Mouse (Mus musculus) naive thymus-derived CD4-positive, alpha-beta T cell, adult 2 months (primary cell): ENCODE data around the gene Uqcc3.
"Not testable (repeated sequence)": the region's sequence is repeated elsewhere in the genome, so short reads cannot be mapped to it uniquely, and the experiment has no call there.

Experiments
- DNase-seq: peaks from one replicate; pipeline ENCODE4 v3.0.0-alpha.2; 2011; ENCODE audit warnings: low read depth

Gene Uqcc3

DNA sequence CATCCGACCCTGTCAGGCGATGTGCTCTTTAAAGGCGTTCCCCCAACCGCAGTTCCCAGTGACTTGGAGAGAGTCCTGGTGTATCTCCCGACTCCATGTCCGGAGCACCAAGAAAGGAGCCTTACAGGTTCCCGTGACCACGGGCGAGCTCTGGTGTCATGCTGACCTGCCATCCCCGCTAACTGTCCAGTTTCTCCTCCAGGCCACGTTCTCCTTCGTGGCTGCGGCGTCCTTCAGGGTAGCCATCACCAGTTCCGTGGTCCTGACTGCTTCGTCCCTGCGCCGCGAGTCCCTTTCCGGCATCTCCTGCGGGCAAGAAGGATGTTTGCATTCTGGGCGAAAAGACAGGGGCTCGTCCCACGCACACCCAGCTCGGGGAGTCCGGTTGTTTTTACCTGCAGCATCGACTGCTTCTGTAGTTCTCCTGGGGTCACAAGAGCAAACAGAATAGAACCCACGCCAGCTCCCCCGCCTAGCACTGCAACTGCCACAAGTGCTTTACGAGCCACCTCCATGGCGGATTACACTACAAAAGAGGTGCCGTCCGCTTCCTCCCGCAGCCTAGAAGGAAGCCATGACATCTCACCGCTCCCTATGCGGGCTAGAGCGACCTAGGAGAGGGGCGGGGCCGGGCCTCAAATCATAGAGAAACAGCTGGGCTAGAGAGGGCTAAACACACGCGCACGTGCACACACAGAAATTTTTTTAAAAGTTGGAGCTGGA, at the start of gene Uqcc3:
TSS of gene Uqcc3 (minus strand) at position 613 of the 723 bp plus-strand sequence.
- DNase-seq = peak; percentile 91

GRCm38 (mm10) chr19:8930117-8930516, 49.4 kb upstream of the Uqcc3 start:
- DNase-seq = no peak

- peak; percentile 84 for DNase-seq
Observed at GRCm38 (mm10) chr19:8929224-8930088, 48.7 kb upstream of the Uqcc3 start, which contains the start of the genes Rom1 and Eml3. Gene Rom1 (minus strand): TSS chr19:8929356. Gene Eml3 (plus strand): TSS chr19:8929552.

GRCm38 (mm10) chr19:8928689-8929223, 48.0 kb upstream of the Uqcc3 start:
- DNase-seq = no peak

DNA sequence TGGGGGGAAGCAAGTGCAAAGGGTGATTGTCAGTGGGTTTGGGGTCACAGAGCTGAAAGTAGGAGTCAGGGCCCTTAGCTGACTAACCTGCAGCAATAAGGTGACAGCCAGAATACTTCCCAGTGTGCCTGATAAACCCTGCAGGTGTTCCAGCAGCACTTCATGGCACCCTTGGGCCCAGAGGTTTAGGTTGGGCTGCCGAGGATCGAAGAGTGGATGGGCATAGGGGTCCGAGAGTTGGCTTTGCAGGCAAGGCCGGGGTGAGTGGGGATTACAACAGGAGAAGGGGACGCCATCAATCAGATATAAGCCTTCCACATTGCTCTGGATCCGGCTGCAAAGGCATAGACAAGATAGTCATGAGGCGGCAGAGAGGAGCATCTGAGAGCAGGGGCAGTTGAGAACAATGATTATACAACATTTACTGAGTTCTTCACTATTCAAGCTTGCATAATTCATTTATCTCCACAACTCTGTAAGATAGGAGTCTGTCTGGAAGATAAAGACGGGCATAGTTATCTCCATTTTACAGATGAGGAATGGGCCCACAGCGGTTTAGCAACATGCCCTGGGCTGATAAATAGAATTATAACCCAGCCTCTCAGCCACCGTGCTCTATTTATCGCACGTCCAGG, 47.3 kb upstream of the Uqcc3 start:
- DNase-seq = no peak

DNA sequence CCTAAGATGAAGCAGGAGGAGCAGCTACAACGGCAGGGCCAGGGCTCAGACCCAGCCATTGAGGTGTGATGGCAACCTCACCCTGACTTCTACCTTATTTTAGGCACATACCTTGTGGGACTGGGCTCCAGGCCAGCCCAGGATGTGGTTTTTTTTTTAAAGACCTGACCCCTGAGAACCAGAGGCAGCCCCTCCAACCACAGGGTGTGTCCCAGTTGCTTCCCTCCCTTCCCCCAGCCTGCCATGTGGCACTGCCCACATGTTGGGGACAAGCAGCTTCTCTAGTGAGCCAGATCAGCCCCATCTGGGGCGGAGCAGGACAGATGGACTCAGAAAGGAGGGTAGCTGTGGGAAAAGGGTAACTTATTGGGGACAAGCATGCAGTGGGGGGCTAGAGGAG, 46.0 kb upstream of the Uqcc3 start:
- no peak for DNase-seq

GRCm38 (mm10) chr19:8921741-8922140, 41.0 kb upstream of the Uqcc3 start:
- DNase-seq = peak; percentile 35

- DNase-seq = peak; percentile 80
Observed at GRCm38 (mm10) chr19:8920836-8921291, 40.1 kb upstream of the Uqcc3 start.

DNA sequence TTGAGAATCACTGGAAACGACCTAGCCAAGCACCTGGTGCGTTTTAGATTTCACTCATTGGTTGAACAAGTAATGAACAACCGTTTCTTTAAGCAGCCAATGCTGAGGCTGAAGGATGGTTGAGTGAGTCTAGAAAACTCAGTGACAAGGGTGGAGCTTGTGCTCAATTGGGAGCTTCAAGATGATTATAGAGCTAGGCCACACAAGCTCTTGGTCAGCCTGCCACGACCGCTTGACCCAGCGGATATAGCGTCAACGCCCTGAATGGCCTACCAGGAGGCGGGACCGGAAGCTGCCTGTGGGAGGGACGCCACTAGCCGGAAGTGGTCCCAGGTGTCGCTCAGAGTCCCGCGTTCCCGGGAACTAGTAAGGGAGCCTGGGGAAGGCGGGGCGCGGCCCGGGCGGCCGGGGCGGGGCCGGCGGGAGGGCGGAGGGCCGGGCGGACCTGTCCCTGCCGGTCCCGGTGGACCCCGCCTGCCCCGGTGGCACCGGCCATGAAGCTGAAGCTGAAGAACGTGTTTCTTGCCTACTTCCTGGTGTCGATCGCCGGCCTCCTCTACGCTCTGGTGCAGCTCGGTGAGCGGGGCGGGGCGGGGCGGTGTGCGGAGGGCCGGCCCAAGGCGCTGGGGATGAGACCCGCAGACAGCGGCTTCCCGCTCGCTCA, 39.5 kb upstream of the Uqcc3 start, which contains the start of gene B3gat3:
TSS of gene B3gat3 (plus strand) at position 302 of the 664 bp plus-strand sequence.
- peak; percentile 80 for DNase-seq

DNA sequence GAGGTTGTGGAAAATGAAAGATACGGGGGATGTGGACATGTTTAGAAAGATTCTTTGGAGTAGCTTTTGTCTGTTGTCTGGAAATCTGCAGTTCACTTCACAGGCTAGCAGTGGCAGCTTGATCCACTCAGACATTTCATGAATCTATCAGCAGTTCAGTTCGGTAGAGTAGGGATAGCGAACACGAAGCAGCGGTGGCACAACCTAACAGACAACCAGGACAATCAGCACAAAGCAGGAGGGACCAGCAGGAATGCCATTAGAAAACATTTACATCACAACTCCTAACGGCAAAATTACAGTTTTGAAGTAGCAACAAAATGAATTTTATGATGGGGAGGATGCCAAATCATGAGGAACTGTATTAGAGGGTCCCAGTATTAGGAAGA, 39.0 kb upstream of the Uqcc3 start:
- DNase-seq = no peak

DNA sequence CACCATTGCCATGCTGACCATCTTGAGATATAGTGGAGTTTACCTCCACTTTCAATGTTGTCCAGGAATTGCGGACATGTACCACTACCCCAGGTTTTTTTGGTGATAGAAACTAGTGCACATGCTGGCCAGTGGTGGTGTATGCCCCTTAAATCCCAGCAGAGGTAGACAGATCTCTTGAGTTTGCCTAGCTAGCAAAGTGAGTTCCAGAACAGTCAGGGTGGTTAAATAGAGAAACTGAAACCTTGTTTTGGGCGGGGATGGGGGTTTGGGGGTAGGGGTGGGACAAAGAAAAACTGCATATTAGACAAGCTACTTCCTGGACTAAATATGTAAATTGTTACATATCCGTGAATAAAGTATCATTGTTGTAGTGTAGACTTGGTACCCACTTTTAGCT, 38.3 kb upstream of the Uqcc3 start:
- peak; percentile 22 for DNase-seq

GRCm38 (mm10) chr19:8914212-8914611, 33.5 kb upstream of the Uqcc3 start:
- no peak for DNase-seq

- DNase-seq = no peak
Observed at GRCm38 (mm10) chr19:8911810-8912209, 31.1 kb upstream of the Uqcc3 start.

GRCm38 (mm10) chr19:8908531-8908930, 27.8 kb upstream of the Uqcc3 start:
- DNase-seq = no peak

- no peak for DNase-seq
Observed at GRCm38 (mm10) chr19:8903412-8903811, 22.7 kb upstream of the Uqcc3 start.

DNA sequence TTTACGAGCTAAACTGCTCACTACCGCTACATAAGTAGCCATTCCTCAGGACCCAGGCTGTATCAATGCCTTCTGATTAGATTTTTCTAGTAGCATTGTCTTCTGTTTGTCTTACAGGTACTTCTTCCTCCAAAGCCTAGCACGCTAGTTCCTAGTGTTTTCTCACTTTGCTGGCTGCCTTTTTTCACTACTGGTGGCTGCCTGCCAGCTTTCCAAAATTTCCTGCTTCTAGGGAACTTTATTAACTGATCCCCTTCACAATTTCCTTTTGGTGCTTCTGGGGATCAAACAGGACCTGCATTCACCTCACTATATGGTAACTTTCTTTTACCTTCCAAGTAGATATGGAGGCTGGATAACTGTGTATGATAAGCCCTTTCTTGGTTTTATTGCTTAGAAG, 18.4 kb upstream of the Uqcc3 start:
- DNase-seq = no peak

DNA sequence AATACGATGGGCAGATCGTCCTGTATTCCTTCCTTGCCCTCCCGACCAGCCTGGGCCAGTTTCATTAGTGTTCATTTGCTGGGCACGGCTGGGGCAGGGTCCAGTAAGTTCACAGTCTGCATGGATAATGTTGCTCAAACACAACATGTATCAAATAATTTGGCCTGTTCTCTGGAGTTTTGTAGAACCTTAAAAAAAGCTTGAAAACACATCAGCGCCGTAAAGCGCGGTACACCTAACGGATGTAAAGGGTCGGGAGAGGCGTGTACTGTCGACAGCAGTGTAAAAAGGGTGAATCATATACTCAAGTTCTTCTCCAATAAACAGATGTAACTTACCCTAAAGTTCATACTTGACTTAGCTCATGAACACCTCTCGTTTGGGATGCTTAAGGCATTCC, 17.9 kb upstream of the Uqcc3 start:
- DNase-seq = peak; percentile 52

GRCm38 (mm10) chr19:8897865-8898495, 17.3 kb upstream of the Uqcc3 start, which contains the start of gene Ganab:
Gene Ganab (plus strand): TSS chr19:8898071.
- DNase-seq = peak; percentile 96

- DNase-seq = peak; percentile 12
Observed at GRCm38 (mm10) chr19:8897211-8897864, 16.6 kb upstream of the Uqcc3 start.

GRCm38 (mm10) chr19:8896231-8896630, 15.5 kb upstream of the Uqcc3 start:
- DNase-seq = not testable (repeated sequence)
